Mouse (Mus musculus) hindbrain, embryonic 14.5 days (tissue): Measurements from ENCODE around the gene Ddx39. TPM values are rescaled to one million over a fixed set of nuclear protein-coding genes. Genes with fewer than 3 reads are reported as not detected.

ENCODE experiments used
- ATAC-seq: fragments of 200-750 bp; cut with Nextera tagmentation; 2 replicates; pipeline ENCODE4 v1.8.0; 2017; ENCODE audit warnings: moderate number of reproducible peaks, mild to moderate bottlenecking, moderate TSS enrichment, moderate library complexity; ENCODE audit not compliant: low FRiP score
- DNase-seq: peaks from one replicate; pipeline ENCODE4 v3.0.0-alpha.2; 2015; ENCODE audit warnings: low spot score
- H3K27ac ChIP-seq: fragments of 300-500 bp; sonication (generic); 2 replicates; pipeline ENCODE4 v1.5.1; 2014; ENCODE audit warnings: mild to moderate bottlenecking, moderate library complexity
- H3K27me3 ChIP-seq: fragments of 300-500 bp; sonication (generic); 2 replicates; pipeline ENCODE4 v1.6.1; 2014; ENCODE audit warnings: mild to moderate bottlenecking, low read length, mixed read lengths; ENCODE audit not compliant: control insufficient read depth, insufficient read depth
- H3K36me3 ChIP-seq: fragments of 300-500 bp; sonication (generic); replicated peaks from 2 replicates; pipeline ENCODE4 v1.6.1; 2014; ENCODE audit not compliant: control insufficient read depth, insufficient read depth
- H3K4me1 ChIP-seq: fragments of 300-500 bp; sonication (generic); replicated peaks from 2 replicates; pipeline ENCODE4 v1.6.1; 2014; ENCODE audit warnings: antibody characterized with exemption, low read length, mixed read lengths; ENCODE audit not compliant: control insufficient read depth, insufficient read depth
- H3K4me2 ChIP-seq: fragments of 300-500 bp; sonication (generic); replicated peaks from 2 replicates; pipeline ENCODE4 v1.6.1; 2014; ENCODE audit warnings: mild to moderate bottlenecking, moderate library complexity
- H3K4me3 ChIP-seq: fragments of 300-500 bp; sonication (generic); replicated peaks from 2 replicates; pipeline ENCODE4 v1.5.1; 2014; ENCODE audit warnings: mild to moderate bottlenecking, low read length
- H3K9ac ChIP-seq: fragments of 300-500 bp; sonication (generic); 2 replicates; pipeline ENCODE4 v1.6.1; 2014
- H3K9me3 ChIP-seq: fragments of 300-500 bp; sonication (generic); 2 replicates; pipeline ENCODE4 v1.6.1; 2016; ENCODE audit warnings: low read length; ENCODE audit not compliant: control insufficient read depth
- WGBS: fragments of 180-500 bp; shearing (Covaris S2); extraction: QIAGEN DNeasy Blood & Tissue Kit; methylation state at CpG from one replicate; pipeline ENCODE4 v1.1.7; 2014; 5-methylcytosine and 5-hydroxymethylcytosine counted together
- polyA plus RNA-seq: library from polyadenylated mRNA; unstranded; fragments of >200 nt; fragmentation: Nextera tagmentation; extraction: Ambion mirVana; gene quantifications from 2 replicates; pipeline ENCODE4 v1.2.1, GENCODE M21; 2014

The Ddx39 gene
- polyA plus RNA-seq, 1 experiment from 2014 or later, result 85.6 TPM

GRCm38 (mm10) chr8:83697374-83698220 is 17.4 kb upstream of the Ddx39 start:
- Histone ChIP-seq H3K36me3 (peaks cover 1% of the 10 kb centered on the region; the same call in 1 of the 2 replicates), H3K9ac (peak overlapping the region; percentile 97), H3K9me3 (no peaks in the 10 kb centered on the region), H3K4me1 (peaks cover 27% of the 10 kb centered on the region), H3K4me3 (peak overlapping the region; percentile 96), H3K4me2 (peak overlapping the region; percentile 93), H3K27me3 (no peaks in the 10 kb centered on the region), H3K27ac (no peak overlapping the region; the same call in 1 of the 2 replicates)
- DNase-seq (no peak), ATAC-seq (no peak)
- 57% methylated on average over 19 of the region's 19 CpGs for WGBS

GRCm38 (mm10) chr8:83698291-83698660 is 16.7 kb upstream of the Ddx39 start:
- 3% methylated on average over 15 of the region's 15 CpGs for WGBS
- Histone ChIP-seq H3K4me3 (peak overlapping the region; percentile 96), H3K4me2 (peak overlapping the region; percentile 93), H3K36me3 (no peaks in the 10 kb centered on the region), H3K4me1 (peaks cover 27% of the 10 kb centered on the region), H3K27me3 (no peaks in the 10 kb centered on the region), H3K9ac (peak overlapping the region; percentile 97), H3K27ac (peak overlapping the region; percentile 63), H3K9me3 (no peaks in the 10 kb centered on the region)
- peak; percentile 30 for DNase-seq
- peak; percentile 36 for ATAC-seq

GRCm38 (mm10) chr8:83698661-83699453 is 16.1 kb upstream of the Ddx39 start, which contains the start of gene Pkn1:
Gene Pkn1 (minus strand): TSS chr8:83699179.
- DNase-seq (peak; percentile 68), ATAC-seq (peak; percentile 89)
- under 1% methylated on average over 69 of the region's 85 CpGs for WGBS
- Histone ChIP-seq H3K9ac (peak within 1 kb of the TSS; percentile 97), H3K4me1 (peaks cover 27% of the 10 kb centered on the region), H3K9me3 (no peaks in the 10 kb centered on the region), H3K4me3 (peak within 1 kb of the TSS; percentile 96), H3K27me3 (no peaks in the 10 kb centered on the region), H3K36me3 (no peaks in the 10 kb centered on the region), H3K27ac (peak within 1 kb of the TSS; percentile 63), H3K4me2 (peak within 1 kb of the TSS; percentile 93)

DNA sequence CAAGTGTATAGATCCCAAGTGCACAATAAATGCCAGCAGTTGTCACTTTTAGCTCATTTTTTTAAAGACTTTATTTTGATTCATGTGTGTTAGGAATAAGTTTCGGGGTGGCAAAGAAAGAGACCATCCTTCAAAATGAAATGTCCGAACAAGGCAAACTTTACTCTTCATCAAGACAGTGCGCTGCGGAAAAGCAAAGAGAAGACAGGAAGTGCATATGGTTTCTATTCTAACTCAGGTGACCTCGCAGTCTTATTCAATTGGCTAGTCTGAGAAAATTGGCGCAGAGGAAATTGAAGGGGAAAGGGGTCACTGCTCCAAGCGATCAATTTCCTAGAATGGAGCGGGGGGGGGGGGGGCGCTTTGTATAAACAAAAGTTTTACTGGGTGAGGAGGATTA is 15.4 kb upstream of the Ddx39 start:
- H3K4me3 ChIP-seq, result peak overlapping the region; percentile 96
- no peaks in the 10 kb centered on the region for H3K9me3 ChIP-seq
- H3K9ac ChIP-seq, result peak overlapping the region; percentile 97
- DNase-seq (no peak), ATAC-seq (no peak)
- no peaks in the 10 kb centered on the region for H3K27me3 ChIP-seq
- H3K4me1 ChIP-seq, result peaks cover 27% of the 10 kb centered on the region
- no peaks in the 10 kb centered on the region for H3K36me3 ChIP-seq
- H3K4me2 ChIP-seq, result peak overlapping the region; percentile 93
- 44% methylated on average over 9 of the region's 9 CpGs for WGBS
- peak overlapping the region; percentile 63 for H3K27ac ChIP-seq

- Histone ChIP-seq H3K36me3 (no peaks in the 10 kb centered on the region), H3K9me3 (no peaks in the 10 kb centered on the region), H3K4me1 (peaks cover 27% of the 10 kb centered on the region), H3K27me3 (no peaks in the 10 kb centered on the region), H3K9ac (no peak overlapping the region), H3K27ac (no peak overlapping the region), H3K4me2 (no peak overlapping the region), H3K4me3 (no peak overlapping the region)
- no peak for ATAC-seq
- 80% methylated on average over 9 of the region's 9 CpGs for WGBS
- no peak for DNase-seq
Measured at GRCm38 (mm10) chr8:83700423-83701085, 14.4 kb upstream of the Ddx39 start.

DNA sequence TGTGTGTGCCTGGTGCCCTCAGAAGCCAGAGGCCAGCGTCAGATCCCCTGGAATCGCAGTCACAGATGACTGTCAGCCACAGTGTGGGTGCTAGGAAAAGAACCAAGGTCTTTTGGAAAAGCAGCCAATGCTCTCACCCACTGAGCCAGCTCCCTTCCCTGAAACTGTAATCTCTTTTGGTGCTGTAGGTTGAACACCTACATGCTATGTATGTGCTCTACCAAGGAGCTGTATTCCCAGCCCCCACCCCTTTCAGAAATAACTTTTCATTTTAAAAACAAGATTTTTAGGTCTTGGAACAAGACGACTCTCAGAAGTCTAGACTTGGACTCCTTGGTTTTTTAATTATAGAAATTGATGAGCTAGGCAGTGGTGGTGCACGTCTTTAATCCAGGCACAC is 11.6 kb upstream of the Ddx39 start:
- Histone ChIP-seq H3K9me3 (no peaks in the 10 kb centered on the region), H3K4me2 (no peak overlapping the region), H3K36me3 (no peaks in the 10 kb centered on the region), H3K27me3 (no peaks in the 10 kb centered on the region), H3K4me1 (peaks cover 11% of the 10 kb centered on the region), H3K27ac (no peak overlapping the region), H3K4me3 (no peak overlapping the region), H3K9ac (no peak overlapping the region)
- DNase-seq (no peak), ATAC-seq (no peak)
- 82% methylated on average over 4 of the region's 4 CpGs for whole genome bisulfite sequencing

DNA sequence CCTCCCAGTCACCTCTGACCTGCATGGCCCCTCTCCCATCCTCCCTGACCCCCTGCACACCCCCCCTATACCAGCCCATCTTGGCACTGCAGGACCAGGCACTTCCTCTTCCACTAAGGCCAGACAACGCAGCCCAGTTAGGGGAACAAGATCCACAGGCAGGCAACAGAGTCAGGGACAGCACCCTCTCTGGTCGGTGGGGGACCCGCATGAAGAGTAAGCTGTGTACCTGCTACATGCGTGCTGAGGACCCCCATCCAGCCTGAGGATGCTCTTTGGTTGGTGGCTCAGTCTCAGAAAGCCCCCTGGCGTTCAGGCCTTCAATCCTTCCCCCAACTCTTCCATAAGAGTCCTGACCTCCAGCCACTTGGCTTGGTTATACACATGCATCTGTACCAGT is 8.6 kb upstream of the Ddx39 start:
- DNase-seq, result no peak
- Histone ChIP-seq H3K27me3 (no peaks in the 10 kb centered on the region), H3K9ac (no peak overlapping the region), H3K36me3 (no peaks in the 10 kb centered on the region), H3K27ac (no peak overlapping the region), H3K4me2 (no peak overlapping the region), H3K4me3 (no peak overlapping the region), H3K9me3 (no peaks in the 10 kb centered on the region), H3K4me1 (no peaks in the 10 kb centered on the region)
- WGBS, result 61% methylated on average over 5 of the region's 5 CpGs
- ATAC-seq, result no peak

DNA sequence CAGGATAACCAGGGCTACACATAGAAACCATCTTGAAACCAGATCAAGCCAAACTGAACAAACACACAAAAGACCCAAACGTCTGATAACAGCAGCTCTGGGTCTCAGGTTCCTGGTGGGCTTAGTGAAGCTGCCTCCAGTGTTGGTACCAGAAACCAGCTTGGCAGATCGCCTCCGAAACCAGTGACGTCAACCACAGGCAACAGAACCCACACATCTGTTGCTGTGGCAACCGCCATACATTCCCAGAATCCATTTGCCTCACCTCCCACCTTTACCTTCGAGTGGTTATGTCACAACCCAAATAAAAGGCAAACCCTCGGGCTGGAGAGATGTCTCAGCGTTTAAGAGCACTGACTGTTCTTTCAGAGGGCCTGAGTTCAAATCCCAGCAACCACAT is 7.4 kb upstream of the Ddx39 start:
- H3K36me3 ChIP-seq, result no peaks in the 10 kb centered on the region
- no peak overlapping the region for H3K27ac ChIP-seq
- WGBS, result 72% methylated on average over 8 of the region's 8 CpGs
- no peaks in the 10 kb centered on the region for H3K9me3 ChIP-seq
- ATAC-seq (no peak), DNase-seq (no peak)
- H3K27me3 ChIP-seq, result no peaks in the 10 kb centered on the region
- H3K9ac ChIP-seq, result no peak overlapping the region
- H3K4me3 ChIP-seq, result no peak overlapping the region
- no peak overlapping the region for H3K4me2 ChIP-seq
- H3K4me1 ChIP-seq, result no peaks in the 10 kb centered on the region

DNA sequence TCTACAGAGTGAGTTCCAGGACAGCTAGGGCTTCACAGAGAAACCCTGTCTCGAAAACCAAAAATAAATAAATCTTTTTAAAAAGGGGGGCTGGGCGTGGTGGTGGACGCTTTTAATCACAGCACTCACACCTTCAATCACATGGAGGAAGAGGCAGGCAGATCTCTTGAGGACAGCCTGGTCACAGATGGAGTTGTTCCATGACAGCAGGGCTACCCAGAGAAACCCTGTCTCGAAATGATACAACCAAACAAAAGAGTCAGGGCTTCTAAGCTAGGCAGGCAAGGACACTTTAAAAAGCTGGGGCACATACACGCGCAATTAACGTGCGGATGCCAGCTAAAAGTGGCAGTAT is 324 bp upstream of the Ddx39 start:
- Histone ChIP-seq H3K9ac (no peak overlapping the region), H3K4me3 (peak overlapping the region; percentile 72), H3K27ac (no peak overlapping the region), H3K9me3 (no peaks in the 10 kb centered on the region), H3K36me3 (peaks cover 6% of the 10 kb centered on the region), H3K4me2 (peak overlapping the region; percentile 52), H3K27me3 (no peaks in the 10 kb centered on the region), H3K4me1 (peaks cover 11% of the 10 kb centered on the region)
- no peak for DNase-seq
- no peak; the same call in 1 of the 2 replicates for ATAC-seq
- 18% methylated on average over 8 of the region's 8 CpGs for WGBS
